Mouse (Mus musculus): ENCODE data around the gene Mapkap1. TPM values are rescaled to one million over a fixed set of nuclear protein-coding genes. Genes with fewer than 3 reads are reported as not detected.

Mapkap1 gene
- polyA plus RNA-seq, 1 experiment = 39.6 TPM

- Histone ChIP-seq H3K4me2 (ENCODE audit: low read depth) (peak overlapping the region; percentile 74), H3K4me3 (peak overlapping the region; percentile 48), H3K79me2 (ENCODE audit: control insufficient read depth, insufficient read depth) (no peaks in the 10 kb centered on the region), H3K36me3 (ENCODE audit: control insufficient read depth, insufficient read depth) (no peaks in the 10 kb centered on the region), H3ac (ENCODE audit: control insufficient read depth, insufficient read length) (peak overlapping the region; percentile 60), H3K27me3 (ENCODE audit: control insufficient read depth, insufficient read depth, insufficient read length) (no peaks in the 10 kb centered on the region)
- TF ChIP-seq USF1 (IDR thresholded peaks at IDR 0.05; ENCODE audit: low read depth) = no peak
- no peak for TF ChIP-seq POLR2AphosphoS2 (IDR thresholded peaks at IDR 0.05; ENCODE audit: insufficient read length, low read depth)
- TF ChIP-seq SRF (IDR thresholded peaks at IDR 0.05; ENCODE audit: control insufficient read depth, insufficient read length, low read depth) = no peak
- no peak for TF ChIP-seq CEBPB (IDR thresholded peaks at IDR 0.05; ENCODE audit: insufficient read depth, poor library complexity, severe bottlenecking)
- no peak for TF ChIP-seq REST (IDR thresholded peaks at IDR 0.05; ENCODE audit: insufficient read depth, insufficient read length)
- no peak for TF ChIP-seq POLR2A (IDR thresholded peaks at IDR 0.05; ENCODE audit: insufficient read length, low read depth)
- TF ChIP-seq TCF12 (IDR thresholded peaks at IDR 0.05; ENCODE audit: insufficient read depth, poor library complexity, severe bottlenecking) = no peak
- TF ChIP-seq MYOD1 (IDR thresholded peaks at IDR 0.05; ENCODE audit: control insufficient read depth in 1 of 3, insufficient read length in 2 of 3, low read depth in 2 of 3) = no peak
- TF ChIP-seq TCF3 (IDR thresholded peaks at IDR 0.05; ENCODE audit: insufficient read length, low read depth) = no peak
- TF ChIP-seq MYOG (IDR thresholded peaks at IDR 0.05; ENCODE audit: control insufficient read depth in 1 of 3, insufficient read depth in 1 of 3, insufficient read length in 2 of 3, low read depth in 2 of 3) = no peak
- no peak for TF ChIP-seq MAX (IDR thresholded peaks at IDR 0.05; ENCODE audit: low read depth)
- no peak for TF ChIP-seq E2F4 (IDR thresholded peaks at IDR 0.05; ENCODE audit: insufficient read depth)
Measured at GRCm38 (mm10) chr2:34370725-34371440, 35.7 kb upstream of the Mapkap1 start.

DNA sequence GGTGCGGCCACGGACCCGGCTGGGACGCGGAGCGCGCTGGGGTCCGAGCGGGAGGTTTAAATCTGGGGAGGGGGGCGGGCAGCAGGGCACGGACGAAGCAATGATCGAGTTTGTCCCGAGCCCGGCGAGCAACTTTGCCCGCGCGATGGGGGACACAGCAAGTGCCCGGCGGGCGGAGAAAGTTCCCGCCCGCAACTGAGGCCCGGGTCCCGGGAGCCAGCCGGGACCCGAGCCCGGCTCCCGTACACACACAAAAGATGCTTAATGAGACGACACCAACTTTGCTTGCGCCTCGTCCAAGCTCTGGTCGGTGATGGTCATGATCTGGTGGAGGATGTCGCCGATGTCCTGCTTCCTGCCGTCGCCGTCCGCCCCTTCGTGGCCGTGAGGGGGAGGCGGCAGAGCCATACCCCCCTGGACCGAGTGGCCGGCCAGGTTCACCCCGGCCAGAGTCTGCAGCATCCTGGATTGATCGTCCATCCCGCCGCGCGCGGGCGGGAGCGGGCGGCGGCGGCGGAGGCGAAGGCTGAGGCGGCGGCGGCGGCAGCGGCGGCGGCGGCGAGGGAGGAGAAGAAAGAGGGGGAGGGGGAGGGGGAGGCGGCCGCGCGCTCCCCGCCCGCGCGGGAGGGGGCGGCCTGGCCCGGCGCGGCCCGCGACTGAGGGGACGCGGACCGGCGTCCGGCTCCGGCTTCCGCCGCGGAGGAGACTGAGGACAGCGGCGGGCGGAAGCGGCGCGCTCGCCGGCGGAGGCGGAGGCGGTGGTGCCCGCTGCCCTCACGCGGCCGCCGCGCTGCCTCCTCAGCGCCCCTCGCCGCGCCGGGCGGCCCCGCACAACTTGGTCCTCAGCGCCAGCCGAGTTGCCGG is 34.9 kb upstream of the Mapkap1 start:
- no peaks in the 10 kb centered on the region for H3K36me3 ChIP-seq (ENCODE audit: control insufficient read depth, insufficient read depth)
- TF ChIP-seq MAX (IDR thresholded peaks at IDR 0.05; ENCODE audit: low read depth) = no peak
- TF ChIP-seq E2F4 (IDR thresholded peaks at IDR 0.05; ENCODE audit: insufficient read depth) = no peak
- peak; percentile 62 for TF ChIP-seq POLR2A (IDR thresholded peaks at IDR 0.05; ENCODE audit: insufficient read length, low read depth)
- TF ChIP-seq TCF3 (IDR thresholded peaks at IDR 0.05; ENCODE audit: insufficient read length, low read depth) = no peak
- no peak for TF ChIP-seq SRF (IDR thresholded peaks at IDR 0.05; ENCODE audit: control insufficient read depth, insufficient read length, low read depth)
- TF ChIP-seq TCF12 (IDR thresholded peaks at IDR 0.05; ENCODE audit: insufficient read depth, poor library complexity, severe bottlenecking) = no peak
- no peak for TF ChIP-seq CEBPB (IDR thresholded peaks at IDR 0.05; ENCODE audit: insufficient read depth, poor library complexity, severe bottlenecking)
- TF ChIP-seq POLR2AphosphoS2 (IDR thresholded peaks at IDR 0.05; ENCODE audit: insufficient read length, low read depth) = peak; percentile 52
- no peak for TF ChIP-seq MYOD1 (IDR thresholded peaks at IDR 0.05; ENCODE audit: control insufficient read depth in 1 of 3, insufficient read length in 2 of 3, low read depth in 2 of 3)
- TF ChIP-seq USF1 (IDR thresholded peaks at IDR 0.05; ENCODE audit: low read depth) = no peak
- TF ChIP-seq MYOG (IDR thresholded peaks at IDR 0.05; ENCODE audit: control insufficient read depth in 1 of 3, insufficient read depth in 1 of 3, insufficient read length in 2 of 3, low read depth in 2 of 3) = no peak
- no peak for TF ChIP-seq REST (IDR thresholded peaks at IDR 0.05; ENCODE audit: insufficient read depth, insufficient read length)
- H3K4me2 ChIP-seq (ENCODE audit: low read depth) = peak overlapping the region; percentile 74
- peak overlapping the region; percentile 48 for H3K4me3 ChIP-seq
- peak overlapping the region; percentile 60 for H3ac ChIP-seq (ENCODE audit: control insufficient read depth, insufficient read length)
- H3K79me2 ChIP-seq (ENCODE audit: control insufficient read depth, insufficient read depth) = no peaks in the 10 kb centered on the region
- H3K27me3 ChIP-seq (ENCODE audit: control insufficient read depth, insufficient read depth, insufficient read length) = no peaks in the 10 kb centered on the region

GRCm38 (mm10) chr2:34372305-34373301 is 34.0 kb upstream of the Mapkap1 start, which contains the start of gene Pbx3:
Gene Pbx3 (minus strand): TSS chr2:34373142.
- Histone ChIP-seq H3K79me2 (ENCODE audit: control insufficient read depth, insufficient read depth) (no peaks in the 10 kb centered on the region), H3K4me2 (ENCODE audit: low read depth) (peak within 1 kb of the TSS; percentile 90), H3K4me3 (peak within 1 kb of the TSS; percentile 48), H3ac (ENCODE audit: control insufficient read depth, insufficient read length) (peak within 1 kb of the TSS; percentile 60), H3K27me3 (ENCODE audit: control insufficient read depth, insufficient read depth, insufficient read length) (no peaks in the 10 kb centered on the region), H3K36me3 (ENCODE audit: control insufficient read depth, insufficient read depth) (no peaks in the 10 kb centered on the region)
- no peak for TF ChIP-seq REST (IDR thresholded peaks at IDR 0.05; ENCODE audit: insufficient read depth, insufficient read length)
- no peak for TF ChIP-seq TCF12 (IDR thresholded peaks at IDR 0.05; ENCODE audit: insufficient read depth, poor library complexity, severe bottlenecking)
- TF ChIP-seq SRF (IDR thresholded peaks at IDR 0.05; ENCODE audit: control insufficient read depth, insufficient read length, low read depth) = peak; percentile 13
- TF ChIP-seq E2F4 (IDR thresholded peaks at IDR 0.05; ENCODE audit: insufficient read depth) = peak; percentile 66
- peak in 1 of 3 experiments; percentile 8 for TF ChIP-seq MYOG (IDR thresholded peaks at IDR 0.05; ENCODE audit: control insufficient read depth in 1 of 3, insufficient read depth in 1 of 3, insufficient read length in 2 of 3, low read depth in 2 of 3)
- TF ChIP-seq MYOD1 (IDR thresholded peaks at IDR 0.05; ENCODE audit: control insufficient read depth in 1 of 3, insufficient read length in 2 of 3, low read depth in 2 of 3) = peak in 2 of 3 experiments; percentile 39 to 57
- peak; percentile 96 for TF ChIP-seq POLR2A (IDR thresholded peaks at IDR 0.05; ENCODE audit: insufficient read length, low read depth)
- TF ChIP-seq POLR2AphosphoS2 (IDR thresholded peaks at IDR 0.05; ENCODE audit: insufficient read length, low read depth) = peak; percentile 93
- no peak for TF ChIP-seq CEBPB (IDR thresholded peaks at IDR 0.05; ENCODE audit: insufficient read depth, poor library complexity, severe bottlenecking)
